Mouse (Mus musculus): ENCODE results near the gene Fez2. TPM values are rescaled to one million over a fixed set of nuclear protein-coding genes. Genes with fewer than 3 reads are reported as not detected.

Gene Fez2
- polyA plus RNA-seq, 1 experiment from 2014 or later, result 39.2 TPM

GRCm38 (mm10) chr17:78437161-78437560, 19.2 kb upstream of the Fez2 start:
- Histone ChIP-seq H3K9me3 (replicated peaks) (no peaks in the 10 kb centered on the region), H3K27me3 (ENCODE audit: low read depth, poor library complexity, severe bottlenecking) (no peaks in the 10 kb centered on the region), H3K4me1 (no peaks in the 10 kb centered on the region), H3K4me3 (no peak overlapping the region), H3K27ac (no peak overlapping the region), H3K36me3 (no peaks in the 10 kb centered on the region)
- DNase-seq (ENCODE audit: low spot score), result no peak
- 95% methylated on average over 4 of the region's 4 CpGs for WGBS

GRCm38 (mm10) chr17:78435661-78436060, 17.7 kb upstream of the Fez2 start:
- Histone ChIP-seq H3K9me3 (replicated peaks) (no peaks in the 10 kb centered on the region), H3K4me1 (no peaks in the 10 kb centered on the region), H3K27ac (no peak overlapping the region), H3K4me3 (no peak overlapping the region), H3K27me3 (ENCODE audit: low read depth, poor library complexity, severe bottlenecking) (no peaks in the 10 kb centered on the region), H3K36me3 (no peaks in the 10 kb centered on the region)
- DNase-seq (ENCODE audit: low spot score), result no peak
- 80% methylated on average over 6 of the region's 6 CpGs for WGBS

GRCm38 (mm10) chr17:78434746-78435145, 16.8 kb upstream of the Fez2 start:
- DNase-seq (ENCODE audit: low spot score), result peak; percentile 66
- H3K9me3 ChIP-seq (replicated peaks), result no peaks in the 10 kb centered on the region
- WGBS, result 31% methylated on average over 1 of the region's 1 CpGs

GRCm38 (mm10) chr17:78430374-78430773, 12.4 kb upstream of the Fez2 start:
- H3K36me3 ChIP-seq, result no peaks in the 10 kb centered on the region

More at GRCm38 (mm10) chr17:78434746-78435145, 16.8 kb upstream of the Fez2 start:
- no peaks in the 10 kb centered on the region for H3K4me1 ChIP-seq
- H3K4me3 ChIP-seq, result no peak overlapping the region
- no peaks in the 10 kb centered on the region for H3K27me3 ChIP-seq (ENCODE audit: low read depth, poor library complexity, severe bottlenecking)
- no peak overlapping the region for H3K27ac ChIP-seq
- H3K36me3 ChIP-seq, result no peaks in the 10 kb centered on the region

GRCm38 (mm10) chr17:78429051-78429450, 11.1 kb upstream of the Fez2 start:
- 85% methylated on average over 4 of the region's 4 CpGs for WGBS
- Histone ChIP-seq H3K27me3 (ENCODE audit: low read depth, poor library complexity, severe bottlenecking) (no peaks in the 10 kb centered on the region), H3K27ac (no peak overlapping the region), H3K4me1 (no peaks in the 10 kb centered on the region), H3K4me3 (no peak overlapping the region), H3K36me3 (no peaks in the 10 kb centered on the region), H3K9me3 (replicated peaks) (no peaks in the 10 kb centered on the region)
- no peak for DNase-seq (ENCODE audit: low spot score)

More at GRCm38 (mm10) chr17:78430374-78430773, 12.4 kb upstream of the Fez2 start:
- WGBS, result 67% methylated on average over 8 of the region's 8 CpGs
- Histone ChIP-seq H3K27me3 (ENCODE audit: low read depth, poor library complexity, severe bottlenecking) (no peaks in the 10 kb centered on the region), H3K9me3 (replicated peaks) (no peaks in the 10 kb centered on the region), H3K4me3 (no peak overlapping the region), H3K4me1 (no peaks in the 10 kb centered on the region), H3K27ac (no peak overlapping the region)
- no peak for DNase-seq (ENCODE audit: low spot score)

GRCm38 (mm10) chr17:78425026-78425425, 7.1 kb upstream of the Fez2 start:
- Histone ChIP-seq H3K4me1 (no peaks in the 10 kb centered on the region), H3K4me3 (no peak overlapping the region), H3K27ac (no peak overlapping the region), H3K36me3 (no peaks in the 10 kb centered on the region), H3K27me3 (ENCODE audit: low read depth, poor library complexity, severe bottlenecking) (no peaks in the 10 kb centered on the region), H3K9me3 (replicated peaks) (no peaks in the 10 kb centered on the region)
- no peak for DNase-seq (ENCODE audit: low spot score)
- 90% methylated on average over 8 of the region's 8 CpGs for WGBS

GRCm38 (mm10) chr17:78419216-78419615, 1.3 kb upstream of the Fez2 start:
- no peaks in the 10 kb centered on the region for H3K27me3 ChIP-seq (ENCODE audit: low read depth, poor library complexity, severe bottlenecking)
- no peaks in the 10 kb centered on the region for H3K9me3 ChIP-seq (replicated peaks)
- H3K36me3 ChIP-seq, result no peaks in the 10 kb centered on the region
- DNase-seq (ENCODE audit: low spot score), result no peak
- no peak overlapping the region for H3K4me3 ChIP-seq
- H3K4me1 ChIP-seq, result peaks cover 14% of the 10 kb centered on the region
- WGBS, result 79% methylated on average over 4 of the region's 4 CpGs
- no peak overlapping the region for H3K27ac ChIP-seq

- Histone ChIP-seq H3K36me3 (peaks cover 14% of the 10 kb centered on the region), H3K27me3 (ENCODE audit: low read depth, poor library complexity, severe bottlenecking) (no peaks in the 10 kb centered on the region), H3K4me3 (no peak overlapping the region), H3K9me3 (replicated peaks) (no peaks in the 10 kb centered on the region), H3K4me1 (peaks cover 14% of the 10 kb centered on the region), H3K27ac (no peak overlapping the region)
- no peak for DNase-seq (ENCODE audit: low spot score)
- 87% methylated on average over 2 of the region's 2 CpGs for WGBS
These were observed 2.7 kb downstream of the Fez2 start for GRCm38 (mm10) chr17:78415255-78415654.

GRCm38 (mm10) chr17:78409900-78410299, 8.1 kb downstream of the Fez2 start:
- H3K4me1 ChIP-seq, result peaks cover 9% of the 10 kb centered on the region
- H3K36me3 ChIP-seq, result peaks cover 14% of the 10 kb centered on the region
- no peak overlapping the region for H3K4me3 ChIP-seq
- WGBS, result 65% methylated on average over 2 of the region's 2 CpGs
- H3K27ac ChIP-seq, result no peak overlapping the region
- no peak for DNase-seq (ENCODE audit: low spot score)
- H3K27me3 ChIP-seq (ENCODE audit: low read depth, poor library complexity, severe bottlenecking), result no peaks in the 10 kb centered on the region
- no peaks in the 10 kb centered on the region for H3K9me3 ChIP-seq (replicated peaks)

GRCm38 (mm10) chr17:78408386-78408785, 9.6 kb downstream of the Fez2 start:
- H3K36me3 ChIP-seq, result peaks cover 23% of the 10 kb centered on the region
- WGBS, result 85% methylated on average over 10 of the region's 10 CpGs
- H3K27me3 ChIP-seq (ENCODE audit: low read depth, poor library complexity, severe bottlenecking), result no peaks in the 10 kb centered on the region
- H3K27ac ChIP-seq, result no peak overlapping the region
- no peak overlapping the region for H3K4me3 ChIP-seq
- no peaks in the 10 kb centered on the region for H3K9me3 ChIP-seq (replicated peaks)
- no peak for DNase-seq (ENCODE audit: low spot score)
- peaks cover 9% of the 10 kb centered on the region for H3K4me1 ChIP-seq

GRCm38 (mm10) chr17:78407581-78407980, 10.4 kb downstream of the Fez2 start:
- DNase-seq (ENCODE audit: low spot score), result no peak
- Histone ChIP-seq H3K36me3 (peaks cover 23% of the 10 kb centered on the region), H3K27me3 (ENCODE audit: low read depth, poor library complexity, severe bottlenecking) (no peaks in the 10 kb centered on the region), H3K4me3 (no peak overlapping the region), H3K9me3 (replicated peaks) (no peaks in the 10 kb centered on the region), H3K4me1 (peaks cover 9% of the 10 kb centered on the region), H3K27ac (no peak overlapping the region)
- 73% methylated on average over 4 of the region's 4 CpGs for WGBS

- WGBS, result 91% methylated on average over 10 of the region's 10 CpGs
- H3K4me1 ChIP-seq, result peaks cover 13% of the 10 kb centered on the region
- DNase-seq (ENCODE audit: low spot score), result no peak
- H3K36me3 ChIP-seq, result peaks cover 20% of the 10 kb centered on the region; the same call in 1 of the 2 replicates
- no peaks in the 10 kb centered on the region for H3K9me3 ChIP-seq (replicated peaks)
- H3K4me3 ChIP-seq, result no peak overlapping the region
- H3K27me3 ChIP-seq (ENCODE audit: low read depth, poor library complexity, severe bottlenecking), result no peaks in the 10 kb centered on the region
- H3K27ac ChIP-seq, result no peak overlapping the region
These were observed 11.1 kb downstream of the Fez2 start for GRCm38 (mm10) chr17:78406854-78407253.

GRCm38 (mm10) chr17:78405336-78405735, 12.6 kb downstream of the Fez2 start:
- DNase-seq (ENCODE audit: low spot score), result no peak
- WGBS, result 94% methylated on average over 3 of the region's 3 CpGs

GRCm38 (mm10) chr17:78403804-78404203, 14.1 kb downstream of the Fez2 start:
- H3K4me1 ChIP-seq, result peaks cover 10% of the 10 kb centered on the region
- H3K4me3 ChIP-seq, result no peak overlapping the region
- no peaks in the 10 kb centered on the region for H3K9me3 ChIP-seq (replicated peaks)
- H3K27me3 ChIP-seq (ENCODE audit: low read depth, poor library complexity, severe bottlenecking), result no peaks in the 10 kb centered on the region
- no peak overlapping the region for H3K27ac ChIP-seq
- WGBS, result 92% methylated on average over 9 of the region's 9 CpGs
- no peak for DNase-seq (ENCODE audit: low spot score)
- H3K36me3 ChIP-seq, result peaks cover 33% of the 10 kb centered on the region

More at GRCm38 (mm10) chr17:78405336-78405735, 12.6 kb downstream of the Fez2 start:
- Histone ChIP-seq H3K27me3 (ENCODE audit: low read depth, poor library complexity, severe bottlenecking) (no peaks in the 10 kb centered on the region), H3K9me3 (replicated peaks) (no peaks in the 10 kb centered on the region), H3K36me3 (peaks cover 25% of the 10 kb centered on the region), H3K4me1 (peaks cover 13% of the 10 kb centered on the region), H3K4me3 (no peak overlapping the region), H3K27ac (no peak overlapping the region)
